Mouse (Mus musculus) gastrocnemius, postnatal 36 days (tissue): ENCODE data around the gene Olfr955. TPM values are rescaled to one million over a fixed set of nuclear protein-coding genes. Genes with fewer than 3 reads are reported as not detected.

Source experiments
- DNase-seq, 2 experiments: peaks; one replicate each; pipeline ENCODE4 v3.0.0; 2022
- intact Hi-C: fragments of 180-260 bp; cut with DNase I; formaldehyde crosslinking; loops from one replicate; pipeline ENCODE4 v1.15.1; 2025
- long read RNA-seq, 2 experiments: library from polyadenylated mRNA; stranded (forward); transcript quantifications; one replicate each; pipeline ENCODE4 v2.0.0; 2021
- total RNA-seq, 2 experiments: library from RNA; stranded (reverse); gene quantifications; 2 replicates each; pipeline ENCODE4 v1.2.3; 2021

Olfr955 gene
- not detected for total RNA-seq
- long read RNA-seq, experiment 1: 0 reads
- long read RNA-seq, experiment 2: 0 reads

- intact Hi-C loops: no loop called here
- DNase-seq: no peak
Measured at GRCm38 (mm10) chr9:39471844-39472243, at the start of gene Olfr955. Olfr955 (minus strand) TSS chr9:39471944.

GRCm38 (mm10) chr9:39518595-39518994 lies 46.9 kb upstream of the Olfr955 start:
- intact Hi-C loops: no loop called here
- DNase-seq: no peak

GRCm38 (mm10) chr9:39515531-39515930 lies 43.8 kb upstream of the Olfr955 start, which contains the start of gene Olfr957:
Olfr957 (minus strand) TSS chr9:39515809.
- intact Hi-C loops: no loop called here
- DNase-seq: no peak

- intact Hi-C loops: loop anchor here (2.0 kb wide), 1 partner anchor 101 kb away; the partner anchor contains the start of gene Olfr148
Measured at GRCm38 (mm10) chr9:39509412-39509811, 37.7 kb upstream of the Olfr955 start.

GRCm38 (mm10) chr9:39508998-39509397 lies 37.3 kb upstream of the Olfr955 start:
- peak in 1 of 2 experiments; percentile 8 for DNase-seq
- intact Hi-C loops: loop anchor here (2.0 kb wide), 1 partner anchor 102 kb away; the partner anchor contains the start of gene Olfr148

More at GRCm38 (mm10) chr9:39509412-39509811, 37.7 kb upstream of the Olfr955 start:
- no peak for DNase-seq

- no peak for DNase-seq
- intact Hi-C loops: no loop called here
Measured at GRCm38 (mm10) chr9:39493895-39494294, 22.2 kb upstream of the Olfr955 start, which contains the start of gene Olfr44. Olfr44 (minus strand) TSS chr9:39493995.

GRCm38 (mm10) chr9:39456401-39456800 lies 15.3 kb downstream of the Olfr955 start, which contains the start of gene Olfr954:
Olfr954 (plus strand) TSS chr9:39456701.
- intact Hi-C loops: no loop called here
- no peak for DNase-seq

GRCm38 (mm10) chr9:39427048-39427447 lies 44.7 kb downstream of the Olfr955 start, which contains the start of gene Olfr952:
Olfr952 (minus strand) TSS chr9:39427148.
- intact Hi-C loops: loop anchor here (5.0 kb wide), 1 partner anchor 40 kb away; no protein-coding TSS in a partner anchor
- DNase-seq: no peak

Other genes starting within 250 kb of the Olfr955 start
- gene Olfr1537, start 221.9 kb downstream of the Olfr955 start, total RNA-seq: not detected
- not detected for gene Olfr945, start 195.1 kb downstream of the Olfr955 start, total RNA-seq
- gene Olfr948, start 145.9 kb downstream of the Olfr955 start, total RNA-seq: not detected
- not detected for gene Olfr951, start 84.5 kb downstream of the Olfr955 start, total RNA-seq
- gene Olfr952, start 44.8 kb downstream of the Olfr955 start, total RNA-seq: not detected
- not detected for gene Olfr954, start 15.2 kb downstream of the Olfr955 start, total RNA-seq
- gene Olfr44, start 22.1 kb upstream of the Olfr955 start, total RNA-seq: not detected
- gene Olfr957, start 43.9 kb upstream of the Olfr955 start, total RNA-seq: not detected
- not detected for gene Olfr958, start 82.1 kb upstream of the Olfr955 start, total RNA-seq
- gene Olfr959, start 103.6 kb upstream of the Olfr955 start, total RNA-seq: not detected
- 1 to 10 TPM in 1 of 2 experiments, under 1 TPM in 1; 0.92 to 1.3 TPM for gene AW551984, start 132.5 kb upstream of the Olfr955 start, total RNA-seq
- gene Olfr148, start 138.7 kb upstream of the Olfr955 start, total RNA-seq: not detected
- not detected for gene Olfr960, start 149.4 kb upstream of the Olfr955 start, total RNA-seq
- gene Olfr961, start 173.1 kb upstream of the Olfr955 start, total RNA-seq: not detected
- not detected for gene Olfr963, start 195.3 kb upstream of the Olfr955 start, total RNA-seq
- not detected for gene Olfr149, start 235.2 kb upstream of the Olfr955 start, total RNA-seq
- gene Olfr965, start 239.4 kb upstream of the Olfr955 start, total RNA-seq: not detected